Mouse (Mus musculus) neutrophil, adult 5-6 weeks (primary cell): Measurements from ENCODE around the gene Srebf2. TPM values are rescaled to one million over a fixed set of nuclear protein-coding genes. Genes with fewer than 3 reads are reported as not detected.

Experiments used
- ATAC-seq: fragments of 151-379, 151-347 bp; 2 replicates; pipeline ENCODE4 v1.8.0; 2017; ENCODE audit warnings: mild to moderate bottlenecking, moderate TSS enrichment; ENCODE audit not compliant: insufficient number of reproducible peaks, poor library complexity, low FRiP score, severe bottlenecking; ENCODE audit errors: extremely low read depth
- total RNA-seq: library from RNA; stranded (forward); fragments of 200-1000 nt; gene quantifications from 2 replicates; pipeline ENCODE4 v1.2.3, GENCODE M21; 2017

Srebf2 gene
- total RNA-seq, 1 experiment from 2014 or later, result 71.5 TPM

DNA sequence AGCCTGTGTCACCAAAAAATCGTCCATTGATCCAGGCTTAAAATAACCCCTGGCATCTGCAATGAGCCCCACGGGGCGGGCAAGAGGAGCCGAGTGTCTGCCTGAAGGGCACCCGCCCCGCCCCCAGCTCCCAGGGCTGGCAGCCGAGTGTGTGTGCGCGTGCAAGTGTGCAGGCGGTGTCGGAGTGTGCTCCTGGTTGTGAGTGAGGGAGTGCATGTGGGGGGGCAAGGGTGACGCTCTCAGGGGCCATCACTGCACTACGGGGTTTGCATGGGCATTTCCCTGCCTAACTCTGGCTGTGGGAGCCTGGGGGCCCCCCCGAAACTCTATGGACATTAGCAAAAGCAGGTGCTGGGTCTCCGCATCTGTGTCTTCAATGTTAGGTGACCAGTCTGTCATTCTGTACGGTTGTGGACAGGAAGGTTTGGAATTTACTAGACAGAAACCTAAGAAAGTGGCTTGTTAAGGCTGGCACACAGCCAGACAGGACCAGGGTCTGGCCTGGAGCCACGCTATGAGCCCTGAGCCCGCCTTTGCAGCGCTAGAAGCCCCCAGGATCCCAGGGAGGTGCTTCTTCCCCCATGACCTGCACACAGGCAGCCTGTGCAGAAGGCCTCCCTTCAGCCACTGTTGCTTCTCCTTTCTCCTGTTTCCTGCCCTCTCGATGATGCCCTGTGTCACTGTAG lies 69.3 kb downstream of the Srebf2 start:
- no peak for ATAC-seq

DNA sequence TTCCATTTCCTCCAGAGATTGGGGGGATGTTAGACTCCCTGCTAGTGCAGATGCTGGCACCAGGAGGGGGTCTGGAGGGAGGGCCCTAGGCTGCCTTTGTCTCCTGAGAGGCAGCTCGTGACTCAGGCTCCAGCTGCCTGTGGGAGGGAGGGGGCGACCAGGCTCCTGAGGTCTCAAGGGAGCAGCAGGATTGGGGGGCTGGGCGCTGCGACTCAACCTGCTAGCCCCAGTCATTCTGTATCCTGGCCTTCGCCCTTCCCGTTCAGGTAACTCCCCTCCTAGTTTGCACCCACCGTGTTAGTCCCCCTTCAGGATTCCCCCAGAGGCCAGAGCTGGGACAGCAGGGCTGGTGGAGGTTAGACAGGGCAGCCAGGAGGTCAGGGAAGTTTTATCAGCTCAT lies 70.1 kb downstream of the Srebf2 start:
- no peak for ATAC-seq

- ATAC-seq, result no peak
Measured at GRCm38 (mm10) chr15:82217980-82218379, 71.0 kb downstream of the Srebf2 start.

- ATAC-seq, result peak; percentile 59
Measured at GRCm38 (mm10) chr15:82218778-82219666, 72.0 kb downstream of the Srebf2 start.

- no peak for ATAC-seq
Measured at GRCm38 (mm10) chr15:82220003-82220675, 73.2 kb downstream of the Srebf2 start.

- ATAC-seq, result no peak
Measured at GRCm38 (mm10) chr15:82221104-82221860, 74.3 kb downstream of the Srebf2 start.

GRCm38 (mm10) chr15:82223251-82223650 lies 76.3 kb downstream of the Srebf2 start:
- no peak for ATAC-seq

DNA sequence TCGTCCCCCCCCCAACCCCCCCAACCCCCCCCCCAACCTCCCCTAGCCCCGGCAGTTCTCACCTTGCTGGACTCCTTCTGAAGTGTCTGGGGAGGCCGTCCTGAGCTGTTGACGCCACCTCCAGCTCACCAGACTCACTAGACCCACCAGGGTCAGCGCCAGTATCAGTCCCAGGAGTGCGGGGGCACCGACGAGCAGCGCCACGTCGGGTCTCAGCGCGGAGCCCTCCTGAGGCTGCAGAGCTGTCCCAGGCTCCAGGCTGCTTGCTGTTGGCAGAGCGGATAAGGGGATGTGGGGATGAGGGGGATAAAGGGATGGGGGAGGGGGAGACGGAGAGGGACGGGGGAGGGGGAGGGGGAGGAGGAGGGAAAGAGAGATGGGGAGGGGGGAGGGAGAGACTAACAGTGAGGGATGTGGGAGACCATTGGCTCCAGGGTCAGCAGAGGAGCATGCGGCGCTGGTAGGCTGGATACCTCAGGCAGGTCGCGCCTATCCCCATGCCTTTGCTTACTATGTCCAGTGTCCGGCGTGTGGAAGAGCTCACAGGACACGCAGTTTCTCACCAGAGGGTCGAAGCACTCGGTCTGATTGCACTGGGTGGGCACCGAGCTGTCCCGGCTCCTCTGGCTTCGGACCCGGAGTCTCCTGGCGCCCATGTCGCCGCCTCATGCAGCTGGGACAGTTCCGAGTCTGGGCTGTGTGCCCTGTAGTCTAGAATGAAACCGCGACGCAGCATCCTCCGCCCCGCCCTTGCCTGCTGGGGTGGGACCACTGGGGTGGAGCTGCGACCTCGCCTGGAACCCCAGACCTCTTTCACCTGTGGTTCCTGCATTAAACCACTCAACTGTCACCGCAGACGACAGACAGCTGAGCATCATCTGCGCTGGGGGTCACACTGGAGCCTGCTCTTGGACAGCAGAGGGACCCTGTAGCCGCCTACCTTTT lies 76.9 kb downstream of the Srebf2 start, which contains the start of gene Tnfrsf13c:
Gene Tnfrsf13c, minus strand, starts transcription at position 713 of the 945 bp plus-strand sequence.
- peak; percentile 81 for ATAC-seq

DNA sequence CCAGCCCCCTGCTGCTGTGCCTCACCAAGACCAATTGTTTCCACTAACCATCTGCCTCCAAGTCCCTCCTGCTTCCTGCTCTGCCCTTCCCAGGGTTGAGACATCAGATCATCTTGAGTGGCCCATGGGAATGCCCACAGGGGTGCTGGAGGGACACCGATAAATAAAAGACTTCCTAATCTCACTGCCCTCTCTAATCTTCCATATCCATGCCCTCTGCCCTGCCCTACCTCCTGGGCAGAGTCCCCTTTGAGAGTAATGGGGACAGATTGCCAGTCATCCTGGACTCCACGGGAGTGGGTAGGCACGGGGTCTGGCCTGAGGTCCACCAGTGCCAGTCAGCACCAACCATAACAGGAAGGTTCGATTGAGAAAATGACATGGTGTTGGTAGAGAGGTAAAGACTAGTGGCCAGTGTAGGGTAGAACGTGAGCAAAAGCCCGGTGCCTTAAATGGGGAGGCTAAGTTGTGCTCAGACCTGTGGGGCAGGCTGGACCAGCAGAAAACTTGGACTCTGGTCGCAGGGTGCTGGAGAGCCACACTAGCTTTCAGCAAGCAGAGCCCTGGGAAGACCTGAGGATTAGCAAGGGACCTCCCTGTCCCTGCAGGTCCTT lies 77.7 kb downstream of the Srebf2 start:
- ATAC-seq, result no peak

DNA sequence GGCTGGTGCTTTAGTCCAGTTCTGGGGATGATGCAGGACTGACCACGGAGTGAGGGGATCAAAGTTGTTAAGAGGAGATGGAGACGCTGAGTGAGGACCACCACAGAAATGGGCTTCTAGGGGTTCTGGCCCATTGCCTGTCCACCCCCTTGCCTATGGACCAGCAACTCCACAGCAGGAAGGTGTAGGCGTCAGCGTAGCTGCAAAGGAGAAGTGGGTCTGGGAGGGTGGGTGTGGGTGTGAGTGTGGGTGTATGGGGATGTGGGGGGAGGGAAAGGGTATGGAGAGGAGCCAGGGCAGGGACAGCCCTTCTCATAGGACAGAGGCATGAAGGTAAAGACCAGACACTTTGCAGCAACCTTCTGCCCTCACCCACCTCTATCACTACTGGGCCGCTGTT lies 78.8 kb downstream of the Srebf2 start:
- ATAC-seq, result no peak

- ATAC-seq, result peak; percentile 11; the same call in 1 of the 2 replicates
Measured at GRCm38 (mm10) chr15:82229542-82230045, 82.6 kb downstream of the Srebf2 start.

DNA sequence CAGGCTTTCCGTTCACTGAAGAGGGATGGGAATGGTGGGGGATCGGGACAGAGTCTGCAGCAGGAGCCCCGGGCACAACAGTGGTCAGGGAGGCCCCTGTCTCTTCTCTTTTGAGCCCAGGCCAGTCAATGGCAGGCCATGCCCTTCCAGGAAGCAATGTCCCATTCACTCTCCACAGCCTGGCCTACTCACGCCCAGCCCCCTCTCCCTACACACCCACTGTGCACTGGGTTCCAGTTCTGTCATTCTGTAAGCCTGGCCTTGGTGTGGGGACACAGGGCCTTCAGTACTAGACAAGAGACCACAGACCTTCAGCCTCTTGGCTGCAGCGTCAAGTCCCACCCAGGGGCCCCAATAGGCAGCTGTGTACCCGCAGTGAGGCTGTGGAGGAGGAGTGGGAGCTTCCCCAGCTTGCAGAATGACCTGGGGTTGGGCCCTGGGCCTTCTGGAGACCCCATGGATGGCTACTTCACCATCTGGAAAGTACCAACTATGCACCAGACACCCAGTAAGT lies 83.2 kb downstream of the Srebf2 start:
- no peak for ATAC-seq

DNA sequence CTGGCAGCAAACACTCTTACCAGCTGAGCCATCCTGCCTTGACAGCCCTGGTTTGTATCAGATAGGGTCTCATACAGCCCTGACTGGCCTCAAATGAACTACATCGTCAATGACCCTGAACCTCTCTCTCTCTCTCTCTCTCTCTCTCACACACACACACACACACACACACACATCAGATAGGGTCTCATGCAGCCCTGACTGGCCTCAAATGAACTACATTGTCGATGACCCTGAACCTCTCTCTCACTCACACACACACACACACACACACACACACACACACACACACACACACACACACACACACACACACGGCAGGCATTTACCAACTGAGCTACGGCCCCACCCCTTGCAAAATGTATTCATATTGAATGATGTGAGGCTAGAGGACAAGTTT lies 84.1 kb downstream of the Srebf2 start:
- no peak for ATAC-seq

GRCm38 (mm10) chr15:82231591-82232378 lies 84.8 kb downstream of the Srebf2 start:
- no peak for ATAC-seq

DNA sequence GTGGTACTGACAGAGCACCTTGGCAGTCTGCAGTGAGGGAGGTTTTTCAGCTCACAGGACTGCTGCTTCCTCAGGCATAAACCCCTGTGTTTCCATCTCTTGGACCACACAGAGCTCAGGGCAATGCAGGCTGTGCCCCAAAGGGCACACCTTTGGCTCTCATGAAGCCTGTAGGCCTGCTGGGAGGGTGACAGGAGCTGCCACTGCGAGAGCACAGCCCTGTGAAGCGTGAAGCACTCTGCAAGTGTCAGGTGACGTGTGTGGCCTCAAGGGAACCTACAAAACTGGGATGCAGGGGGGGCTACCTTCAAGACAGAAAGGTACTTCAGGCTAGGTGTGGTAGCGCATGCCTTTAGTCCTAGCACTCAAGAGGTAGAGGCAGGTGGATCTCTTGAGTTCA lies 85.7 kb downstream of the Srebf2 start:
- ATAC-seq, result peak; percentile 31; the same call in 1 of the 2 replicates

- ATAC-seq, result no peak
Measured at GRCm38 (mm10) chr15:82235661-82236060, 88.7 kb downstream of the Srebf2 start.
